Mouse (Mus musculus) hindlimb bud, embryonic 11.5 days (tissue): ENCODE measurements around the gene Cyp2c66.
"Not testable (repeated sequence)": the region's sequence is repeated elsewhere in the genome, so short reads cannot be mapped to it uniquely, and the experiment has no call there.

Experiments
- DNase-seq: peaks from one replicate; pipeline ENCODE4 v3.0.0-alpha.2; 2012; ENCODE audit warnings: low read depth, low spot score; ENCODE audit errors: extremely low spot score

The Cyp2c66 gene

GRCm38 (mm10) chr19:39113644-39114043, at the start of gene Cyp2c66:
TSS of gene Cyp2c66 (plus strand) at chr19:39113898.
- DNase-seq, result no peak

GRCm38 (mm10) chr19:39098779-39099178, 14.9 kb upstream of the Cyp2c66 start:
- not testable (repeated sequence) for DNase-seq

- not testable (repeated sequence) for DNase-seq
These were observed 43.1 kb downstream of the Cyp2c66 start for GRCm38 (mm10) chr19:39156836-39157235.
